In genomic region chr9:37734310-37734709, GRCm38 (mm10) we compare ENCODE assay signal across 33 mouse cellular contexts. TPM values are rescaled to one million over a fixed set of nuclear protein-coding genes. Genes with fewer than 3 reads are reported as not detected.
DNase-seq lines count a peak whose midpoint lies in the region; ATAC-seq and TF ChIP-seq lines count a peak whose summit lies in the region.
"Had no signal": no experiment of that assay in that cellular context is flagged by ENCODE, and none has a peak within 500 bp of the region (broad histone marks: within the 10 kb centered on the region; RNA-seq: fewer than 3 reads in every experiment).

No protein-coding gene starts in this region.

- no peak for ATAC-seq in limb, embryonic 14.5 days (ENCODE audit: low FRiP score, low read depth)
- no peak for ATAC-seq in embryonic facial prominence, embryonic 14.5 days (ENCODE audit: low read depth)
- no peak for ATAC-seq in kidney, embryonic 16.5 days (ENCODE audit: low FRiP score, low TSS enrichment)
- no peak for ATAC-seq in midbrain, embryonic 11.5 days (ENCODE audit: low FRiP score)
- ATAC-seq: activated CD4-positive, CD25-positive, alpha-beta regulatory T cell, adult 4 months; forebrain, embryonic 15.5 days; intestine, postnatal 0 days had no signal

- peak; percentile 17 for DNase-seq in limb, embryonic 14.5 days (ENCODE audit: low spot score)
- DNase-seq in limb, embryonic 10.5 days (ENCODE audit: low spot score), result no peak
- peak; percentile 1 for DNase-seq in NIH3T3 (ENCODE audit: low read depth)
- peak; percentile 3 for DNase-seq in embryonic facial prominence, embryonic 14.5 days (ENCODE audit: low spot score)
- DNase-seq in adrenal gland, postnatal 36 days, result no peak
- no peak for DNase-seq in midbrain, embryonic 11.5 days (ENCODE audit: low spot score, missing footprints)
- DNase-seq: adrenal gland, adult 8-10 months; adrenal gland, postnatal 25 days; cerebellum, adult 11 months; cerebellum, adult 2 months; cerebellum, adult 9-11 months; cerebellum, postnatal 36 days; embryo, embryonic 11 days; gastrocnemius, postnatal 25 days; heart, adult 18-20 months; heart, postnatal 10 days; heart, postnatal 4 days had no signal

- H3K4me3 ChIP-seq in limb, embryonic 14.5 days (replicated peaks; ENCODE audit: low read length), result no peak overlapping the region
- H3K4me3 ChIP-seq in limb, embryonic 10.5 days, result no peak overlapping the region
- H3K4me3 ChIP-seq in embryonic facial prominence, embryonic 14.5 days (ENCODE audit: low read depth, low read length), result no peak overlapping the region
- H3K4me3 ChIP-seq in kidney, embryonic 16.5 days (ENCODE audit: low read length), result no peak overlapping the region
- no peak overlapping the region for H3K4me3 ChIP-seq in midbrain, embryonic 11.5 days (ENCODE audit: low read depth, low read length)
- H3K4me3 ChIP-seq: embryonic facial prominence, embryonic 12.5 days; erythroblast, embryonic 14.5 days; forebrain, embryonic 12.5 days; forebrain, embryonic 15.5 days; heart, embryonic 12.5 days; heart, embryonic 15.5 days; hindbrain, embryonic 12.5 days; hindbrain, embryonic 15.5 days had no signal

- H3K4me1 ChIP-seq in limb, embryonic 14.5 days (ENCODE audit: control insufficient read depth, insufficient read depth, low read length), result no peaks in the 10 kb centered on the region
- no peaks in the 10 kb centered on the region for H3K4me1 ChIP-seq in limb, embryonic 10.5 days
- H3K4me1 ChIP-seq in embryonic facial prominence, embryonic 14.5 days (ENCODE audit: control insufficient read depth, insufficient read depth, low read length), result no peaks in the 10 kb centered on the region
- no peaks in the 10 kb centered on the region for H3K4me1 ChIP-seq in kidney, embryonic 16.5 days (ENCODE audit: insufficient read depth, low read length)
- H3K4me1 ChIP-seq in midbrain, embryonic 11.5 days (ENCODE audit: control insufficient read depth, insufficient read depth, low read length), result no peaks in the 10 kb centered on the region
- H3K4me1 ChIP-seq: embryonic facial prominence, embryonic 12.5 days; forebrain, embryonic 12.5 days; forebrain, embryonic 15.5 days; heart, embryonic 12.5 days; heart, embryonic 15.5 days; hindbrain, embryonic 12.5 days; hindbrain, embryonic 15.5 days had no signal

- no peak overlapping the region for H3K4me2 ChIP-seq in limb, embryonic 14.5 days (replicated peaks; ENCODE audit: low read depth, low read length, severe bottlenecking)
- H3K4me2 ChIP-seq in embryonic facial prominence, embryonic 14.5 days (ENCODE audit: low read depth, low read length), result no peak overlapping the region
- no peak overlapping the region for H3K4me2 ChIP-seq in kidney, embryonic 16.5 days (replicated peaks; ENCODE audit: low read depth, low read length)
- H3K4me2 ChIP-seq in midbrain, embryonic 11.5 days, result no peak overlapping the region
- H3K4me2 ChIP-seq: embryonic facial prominence, embryonic 12.5 days; forebrain, embryonic 12.5 days; forebrain, embryonic 15.5 days; heart, embryonic 12.5 days; heart, embryonic 15.5 days; hindbrain, embryonic 12.5 days; hindbrain, embryonic 15.5 days had no signal

- H3K27me3 ChIP-seq in limb, embryonic 14.5 days (ENCODE audit: control insufficient read depth, insufficient read depth, low read length), result no peaks in the 10 kb centered on the region
- H3K27me3 ChIP-seq in limb, embryonic 10.5 days (ENCODE audit: low read depth, poor library complexity, severe bottlenecking), result no peaks in the 10 kb centered on the region
- H3K27me3 ChIP-seq in embryonic facial prominence, embryonic 14.5 days (replicated peaks; ENCODE audit: control insufficient read depth, insufficient read depth, low read length), result no peaks in the 10 kb centered on the region
- no peaks in the 10 kb centered on the region for H3K27me3 ChIP-seq in kidney, embryonic 16.5 days (ENCODE audit: insufficient read depth, low read length)
- H3K27me3 ChIP-seq in midbrain, embryonic 11.5 days (ENCODE audit: control insufficient read depth, insufficient read depth, low read length), result no peaks in the 10 kb centered on the region
- H3K27me3 ChIP-seq: embryonic facial prominence, embryonic 12.5 days; forebrain, embryonic 12.5 days; forebrain, embryonic 15.5 days; heart, embryonic 12.5 days; heart, embryonic 15.5 days; hindbrain, embryonic 12.5 days; hindbrain, embryonic 15.5 days had no signal

- H3K9ac ChIP-seq in limb, embryonic 14.5 days (ENCODE audit: low read depth, low read length, severe bottlenecking), result no peak overlapping the region
- H3K9ac ChIP-seq in embryonic facial prominence, embryonic 14.5 days (ENCODE audit: low read depth, low read length), result no peak overlapping the region
- H3K9ac ChIP-seq in kidney, embryonic 16.5 days (replicated peaks; ENCODE audit: low read length), result no peak overlapping the region
- H3K9ac ChIP-seq in midbrain, embryonic 11.5 days (ENCODE audit: low read length), result no peak overlapping the region
- H3K9ac ChIP-seq: embryonic facial prominence, embryonic 12.5 days; forebrain, embryonic 12.5 days; forebrain, embryonic 15.5 days; heart, embryonic 12.5 days; heart, embryonic 15.5 days; hindbrain, embryonic 12.5 days; hindbrain, embryonic 15.5 days had no signal

- 86% methylated on average over 1 of the region's 1 CpGs for WGBS in limb, embryonic 14.5 days
- 87% methylated on average over 1 of the region's 1 CpGs for WGBS in limb, embryonic 10.5 days
- WGBS in embryonic facial prominence, embryonic 14.5 days, result 82% methylated on average over 1 of the region's 1 CpGs
- 97% methylated on average over 1 of the region's 1 CpGs for WGBS in kidney, embryonic 16.5 days
- WGBS in midbrain, embryonic 11.5 days, result 87% methylated on average over 1 of the region's 1 CpGs

- H3K27ac ChIP-seq in limb, embryonic 14.5 days (replicated peaks; ENCODE audit: low read depth, low read length), result no peak overlapping the region
- H3K27ac ChIP-seq in limb, embryonic 10.5 days, result no peak overlapping the region
- H3K27ac ChIP-seq in embryonic facial prominence, embryonic 14.5 days (replicated peaks; ENCODE audit: low read depth, low read length), result no peak overlapping the region
- no peak overlapping the region for H3K27ac ChIP-seq in kidney, embryonic 16.5 days (ENCODE audit: low read length)
- no peak overlapping the region for H3K27ac ChIP-seq in midbrain, embryonic 11.5 days (ENCODE audit: low read depth, low read length)
- H3K27ac ChIP-seq: embryonic facial prominence, embryonic 12.5 days; forebrain, embryonic 12.5 days; forebrain, embryonic 15.5 days; heart, embryonic 15.5 days; hindbrain, embryonic 12.5 days; hindbrain, embryonic 15.5 days had no signal

- H3K9me3 ChIP-seq in limb, embryonic 14.5 days (ENCODE audit: control insufficient read depth, low read length), result no peaks in the 10 kb centered on the region
- no peaks in the 10 kb centered on the region for H3K9me3 ChIP-seq in limb, embryonic 10.5 days (replicated peaks)
- no peaks in the 10 kb centered on the region for H3K9me3 ChIP-seq in embryonic facial prominence, embryonic 14.5 days (ENCODE audit: control insufficient read depth, low read length)
- H3K9me3 ChIP-seq in kidney, embryonic 16.5 days (ENCODE audit: low read length), result no peaks in the 10 kb centered on the region
- H3K9me3 ChIP-seq in midbrain, embryonic 11.5 days (ENCODE audit: control insufficient read depth, low read length), result no peaks in the 10 kb centered on the region
- H3K9me3 ChIP-seq: embryonic facial prominence, embryonic 12.5 days; forebrain, embryonic 12.5 days; forebrain, embryonic 15.5 days; heart, embryonic 12.5 days; heart, embryonic 15.5 days; hindbrain, embryonic 12.5 days; hindbrain, embryonic 15.5 days had no signal

- H3K36me3 ChIP-seq in limb, embryonic 14.5 days (ENCODE audit: control insufficient read depth, insufficient read depth, low read length), result no peaks in the 10 kb centered on the region
- H3K36me3 ChIP-seq in limb, embryonic 10.5 days, result no peaks in the 10 kb centered on the region
- H3K36me3 ChIP-seq in embryonic facial prominence, embryonic 14.5 days (ENCODE audit: control insufficient read depth, insufficient read depth, low read length), result no peaks in the 10 kb centered on the region
- H3K36me3 ChIP-seq in kidney, embryonic 16.5 days (ENCODE audit: insufficient read depth, low read length), result no peaks in the 10 kb centered on the region
- no peaks in the 10 kb centered on the region for H3K36me3 ChIP-seq in midbrain, embryonic 11.5 days (ENCODE audit: control insufficient read depth, insufficient read depth, low read length)
- H3K36me3 ChIP-seq: embryonic facial prominence, embryonic 12.5 days; forebrain, embryonic 12.5 days; forebrain, embryonic 15.5 days; heart, embryonic 12.5 days; heart, embryonic 15.5 days; hindbrain, embryonic 12.5 days; hindbrain, embryonic 15.5 days had no signal

- no peak for TF ChIP-seq POLR2A in limb, embryonic 14.5 days (IDR thresholded peaks at IDR 0.05; ENCODE audit: borderline replicate concordance, extremely low read depth, insufficient read depth, insufficient read length)

RNA-seq across cellular contexts. Expression of gene Olfr874, which starts 10.6 kb away (rescaled TPM):
- polyA plus RNA-seq in limb, embryonic 14.5 days (2012; rRNA removed), result 0.15 and 0.24 TPM in 2 replicates
- polyA plus RNA-seq in limb, embryonic 14.5 days (2014; fragmentation: Nextera tagmentation; extraction: Ambion mirVana), result not detected in 2 replicates
- polyA plus RNA-seq in limb, embryonic 10.5 days (2016; fragmentation: Nextera tagmentation; extraction: Ambion mirVana), result not detected in 2 replicates
- polyA plus RNA-seq in embryonic facial prominence, embryonic 14.5 days (2014; fragmentation: Nextera tagmentation; extraction: Ambion mirVana), result 0.14 and 0.25 TPM in 2 replicates
- total RNA-seq in adrenal gland, postnatal 36 days (2021), result not detected
- polyA plus RNA-seq in kidney, embryonic 16.5 days (2015; fragmentation: Nextera tagmentation; extraction: Ambion mirVana), result not detected in 2 replicates
- polyA plus RNA-seq in midbrain, embryonic 11.5 days (2014; fragmentation: Nextera tagmentation; extraction: Ambion mirVana), result not detected in 2 replicates
- total RNA-seq: adrenal gland, adult 8-10 months; adrenal gland, postnatal 25 days; gastrocnemius, adult 8-10 months; gastrocnemius, postnatal 25 days; heart, adult 18-20 months; heart, postnatal 10 days; heart, postnatal 4 days had no signal
- polyA plus RNA-seq: activated CD4-positive, CD25-positive, alpha-beta regulatory T cell, adult 4 months; cerebellum, adult 2 months; cortical plate, adult 2 months; embryonic facial prominence, embryonic 12.5 days; forebrain, embryonic 12.5 days; forebrain, embryonic 15.5 days; gonadal fat pad, adult 2 months; heart, embryonic 12.5 days; heart, embryonic 15.5 days; hindbrain, embryonic 12.5 days; hindbrain, embryonic 15.5 days; intestine, embryonic 14.5 days; intestine, postnatal 0 days had no signal

RNA-seq across cellular contexts. Expression of gene Olfr160, which starts 18.3 kb away (rescaled TPM):
- not detected in 2 replicates for polyA plus RNA-seq in limb, embryonic 14.5 days (2012; rRNA removed)
- not detected in 2 replicates for polyA plus RNA-seq in limb, embryonic 14.5 days (2014; fragmentation: Nextera tagmentation; extraction: Ambion mirVana)
- polyA plus RNA-seq in limb, embryonic 10.5 days (2016; fragmentation: Nextera tagmentation; extraction: Ambion mirVana), result not detected in 2 replicates
- polyA plus RNA-seq in embryonic facial prominence, embryonic 14.5 days (2014; fragmentation: Nextera tagmentation; extraction: Ambion mirVana), result not detected in 2 replicates
- total RNA-seq in adrenal gland, postnatal 36 days (2021), result not detected
- polyA plus RNA-seq in kidney, embryonic 16.5 days (2015; fragmentation: Nextera tagmentation; extraction: Ambion mirVana), result not detected in 2 replicates
- not detected in 2 replicates for polyA plus RNA-seq in midbrain, embryonic 11.5 days (2014; fragmentation: Nextera tagmentation; extraction: Ambion mirVana)
- total RNA-seq: adrenal gland, adult 8-10 months; adrenal gland, postnatal 25 days; ES-E14; gastrocnemius, adult 8-10 months; gastrocnemius, postnatal 25 days; heart, adult 18-20 months; heart, postnatal 10 days; heart, postnatal 4 days had no signal
- polyA plus RNA-seq: cerebellum, adult 2 months; cortical plate, adult 2 months; embryonic facial prominence, embryonic 12.5 days; erythroblast, embryonic 14.5 days; forebrain, embryonic 12.5 days; forebrain, embryonic 15.5 days; gonadal fat pad, adult 2 months; heart, embryonic 12.5 days; heart, embryonic 15.5 days; hindbrain, embryonic 12.5 days; hindbrain, embryonic 15.5 days; intestine, embryonic 14.5 days; intestine, postnatal 0 days had no signal

RNA-seq across cellular contexts. Expression of gene Olfr875, which starts 37.3 kb away (rescaled TPM):
- polyA plus RNA-seq in limb, embryonic 14.5 days (2012; rRNA removed), result 0.14 and 0.27 TPM in 2 replicates
- polyA plus RNA-seq in limb, embryonic 14.5 days (2014; fragmentation: Nextera tagmentation; extraction: Ambion mirVana), result not detected in 2 replicates
- polyA plus RNA-seq in limb, embryonic 10.5 days (2016; fragmentation: Nextera tagmentation; extraction: Ambion mirVana), result not detected in 2 replicates
- 0.11 TPM in 1 of 2 replicates, not detected in the other for polyA plus RNA-seq in embryonic facial prominence, embryonic 14.5 days (2014; fragmentation: Nextera tagmentation; extraction: Ambion mirVana)
- not detected for total RNA-seq in adrenal gland, postnatal 36 days (2021)
- polyA plus RNA-seq in kidney, embryonic 16.5 days (2015; fragmentation: Nextera tagmentation; extraction: Ambion mirVana), result 0.16 TPM in 1 of 2 replicates, not detected in the other
- not detected in 2 replicates for polyA plus RNA-seq in midbrain, embryonic 11.5 days (2014; fragmentation: Nextera tagmentation; extraction: Ambion mirVana)
- total RNA-seq: adrenal gland, adult 8-10 months; adrenal gland, postnatal 25 days; ES-E14; gastrocnemius, adult 8-10 months; gastrocnemius, postnatal 25 days; heart, adult 18-20 months; heart, postnatal 10 days; heart, postnatal 4 days had no signal
- polyA plus RNA-seq: activated CD4-positive, CD25-positive, alpha-beta regulatory T cell, adult 4 months; cerebellum, adult 2 months; cortical plate, adult 2 months; embryonic facial prominence, embryonic 12.5 days; erythroblast, embryonic 14.5 days; forebrain, embryonic 12.5 days; forebrain, embryonic 15.5 days; gonadal fat pad, adult 2 months; heart, embryonic 12.5 days; heart, embryonic 15.5 days; hindbrain, embryonic 12.5 days; hindbrain, embryonic 15.5 days; intestine, embryonic 14.5 days; intestine, postnatal 0 days had no signal

Comparison
In these comparisons a context has a peak if more than half of its experiments do, and no peak if none do; other contexts are left out.
1. DNase-seq: peak in limb, embryonic 14.5 days (single experiment), NIH3T3 (single experiment) and embryonic facial prominence, embryonic 14.5 days (single experiment); none in limb, embryonic 10.5 days (single experiment), adrenal gland, postnatal 36 days (0 of 2) and midbrain, embryonic 11.5 days (single experiment).